Mouse (Mus musculus) inflammation-experienced regulatory T-cells, adult 6 months (primary cell): ENCODE data around the gene Ppt2. TPM values are rescaled to one million over a fixed set of nuclear protein-coding genes. Genes with fewer than 3 reads are reported as not detected.

Experiments used
- ATAC-seq: one replicate; pipeline ENCODE4 v1.8.0; 2017
- polyA plus RNA-seq, 3 experiments: library from polyadenylated mRNA; unstranded; fragments of 100-300 nt; shearing (Covaris generic); gene quantifications; one replicate each; pipeline ENCODE4 v1.2.1; 2017

The Ppt2 gene
- 10 to 100 TPM; 18.8 to 22.9 (median 20.6) TPM for polyA plus RNA-seq

GRCm38 (mm10) chr17:34627943-34628643 lies at the start of gene Ppt2:
Ppt2 (minus strand) TSS chr17:34628510.
- ATAC-seq = no peak

- ATAC-seq = no peak
Observed at GRCm38 (mm10) chr17:34676671-34677070, 48.4 kb upstream of the Ppt2 start.

- ATAC-seq = no peak
Observed at GRCm38 (mm10) chr17:34676093-34676460, 47.8 kb upstream of the Ppt2 start.

- no peak for ATAC-seq
Observed at GRCm38 (mm10) chr17:34675205-34676092, 47.1 kb upstream of the Ppt2 start.

- ATAC-seq = no peak
Observed at GRCm38 (mm10) chr17:34674524-34675204, 46.4 kb upstream of the Ppt2 start.

GRCm38 (mm10) chr17:34673139-34673538 lies 44.8 kb upstream of the Ppt2 start:
- no peak for ATAC-seq

GRCm38 (mm10) chr17:34672246-34672792 lies 44.0 kb upstream of the Ppt2 start:
- no peak for ATAC-seq

- ATAC-seq = no peak
Observed at GRCm38 (mm10) chr17:34671151-34672066, 43.1 kb upstream of the Ppt2 start.

- ATAC-seq = no peak
Observed at GRCm38 (mm10) chr17:34670235-34670634, 41.9 kb upstream of the Ppt2 start, which contains the start of gene Tnxb. Tnxb (plus strand) TSS chr17:34670535.

GRCm38 (mm10) chr17:34664472-34664871 lies 36.2 kb upstream of the Ppt2 start:
- no peak for ATAC-seq

GRCm38 (mm10) chr17:34663558-34663957 lies 35.2 kb upstream of the Ppt2 start:
- ATAC-seq = no peak

GRCm38 (mm10) chr17:34662978-34663377 lies 34.7 kb upstream of the Ppt2 start:
- ATAC-seq = no peak

GRCm38 (mm10) chr17:34662468-34662867 lies 34.2 kb upstream of the Ppt2 start:
- ATAC-seq = no peak

GRCm38 (mm10) chr17:34661121-34661591 lies 32.8 kb upstream of the Ppt2 start:
- no peak for ATAC-seq

GRCm38 (mm10) chr17:34660259-34660820 lies 32.0 kb upstream of the Ppt2 start:
- ATAC-seq = no peak

- ATAC-seq = no peak
Observed at GRCm38 (mm10) chr17:34659897-34660214, 31.5 kb upstream of the Ppt2 start.

GRCm38 (mm10) chr17:34659181-34659896 lies 31.0 kb upstream of the Ppt2 start:
- ATAC-seq = no peak

- ATAC-seq = no peak
Observed at GRCm38 (mm10) chr17:34658591-34658990, 30.3 kb upstream of the Ppt2 start.

- no peak for ATAC-seq
Observed at GRCm38 (mm10) chr17:34658145-34658544, 29.8 kb upstream of the Ppt2 start.

- no peak for ATAC-seq
Observed at GRCm38 (mm10) chr17:34657271-34657670, 29.0 kb upstream of the Ppt2 start.

- no peak for ATAC-seq
Observed at GRCm38 (mm10) chr17:34656666-34657065, 28.4 kb upstream of the Ppt2 start.
